Mouse (Mus musculus) T-helper 17 cell (primary cell): Measurements from ENCODE around the gene Gda.

Experiments used
- in situ Hi-C, 2 experiments: fragments of 300-600 bp; cut with MboI, MseI; formaldehyde crosslinking; loops; 1 replicate in 1 of 2; 2 replicates in 1 of 2; pipeline ENCODE4 v1.15.1; 2025; ENCODE audit warnings: high pct_unique_total_duplicates in 2 of 2

The Gda gene

GRCm38 (mm10) chr19:21473345-21473744, at the start of gene Gda:
TSS of gene Gda (minus strand) at chr19:21473445.
- in situ Hi-C loops: no loop called here

GRCm38 (mm10) chr19:21520280-21520679, 47.0 kb upstream of the Gda start:
- in situ Hi-C loops: loop anchor here in 1 of 2 experiments (5.0 to 25.0 kb wide), 2 partner anchors 382 to 942 kb away; no protein-coding TSS in a partner anchor

GRCm38 (mm10) chr19:21510116-21510515, 36.9 kb upstream of the Gda start:
- in situ Hi-C loops: loop anchor here in 1 of 2 experiments (25.0 kb wide), 1 partner anchor 952 kb away; no protein-coding TSS in a partner anchor

- in situ Hi-C loops: loop anchor here in 1 of 2 experiments (25.0 kb wide), 1 partner anchor 955 kb away; no protein-coding TSS in a partner anchor
These were observed 34.5 kb upstream of the Gda start for GRCm38 (mm10) chr19:21507561-21508232.

GRCm38 (mm10) chr19:21507133-21507532, 33.9 kb upstream of the Gda start:
- in situ Hi-C loops: loop anchor here in 1 of 2 experiments (25.0 kb wide), 1 partner anchor 955 kb away; no protein-coding TSS in a partner anchor

- in situ Hi-C loops: loop anchor here in 1 of 2 experiments (25.0 kb wide), 1 partner anchor 958 kb away; no protein-coding TSS in a partner anchor
These were observed 31.5 kb upstream of the Gda start for GRCm38 (mm10) chr19:21504716-21505115.

GRCm38 (mm10) chr19:21499394-21499983, 26.2 kb upstream of the Gda start:
- in situ Hi-C loops: no loop called here

- in situ Hi-C loops: no loop called here
These were observed 22.6 kb upstream of the Gda start for GRCm38 (mm10) chr19:21495817-21496216.

GRCm38 (mm10) chr19:21493807-21494521, 20.7 kb upstream of the Gda start:
- in situ Hi-C loops: no loop called here

- in situ Hi-C loops: no loop called here
These were observed 18.1 kb upstream of the Gda start for GRCm38 (mm10) chr19:21491391-21491790.

- in situ Hi-C loops: no loop called here
These were observed 14.1 kb upstream of the Gda start for GRCm38 (mm10) chr19:21487124-21487944.

GRCm38 (mm10) chr19:21482096-21482495, 8.9 kb upstream of the Gda start:
- in situ Hi-C loops: no loop called here

- in situ Hi-C loops: no loop called here
These were observed 7.8 kb upstream of the Gda start for GRCm38 (mm10) chr19:21481031-21481430.

GRCm38 (mm10) chr19:21480053-21480419, 6.8 kb upstream of the Gda start:
- in situ Hi-C loops: no loop called here

- in situ Hi-C loops: no loop called here
These were observed 6.2 kb upstream of the Gda start for GRCm38 (mm10) chr19:21479183-21480052.

GRCm38 (mm10) chr19:21478538-21478937, 5.3 kb upstream of the Gda start:
- in situ Hi-C loops: no loop called here

- in situ Hi-C loops: no loop called here
These were observed 4.5 kb upstream of the Gda start for GRCm38 (mm10) chr19:21477780-21478179.

- in situ Hi-C loops: no loop called here
These were observed 3.5 kb upstream of the Gda start for GRCm38 (mm10) chr19:21476782-21477181.

GRCm38 (mm10) chr19:21472121-21472780, 994 bp downstream of the Gda start:
- in situ Hi-C loops: no loop called here
